Mouse (Mus musculus) mature B cell (primary cell): ENCODE measurements around the gene Slc11a2.
"Not testable (repeated sequence)": the region's sequence is repeated elsewhere in the genome, so short reads cannot be mapped to it uniquely, and the experiment has no call there.

Experiments used
- in situ Hi-C: fragments of 300-500 bp; cut with MboI; formaldehyde crosslinking; loops from 2 replicates; pipeline ENCODE4 v1.14.3; 2019

Slc11a2 gene

GRCm38 (mm10) chr15:100403318-100404000 lies 21.4 kb downstream of the Slc11a2 start:
- in situ Hi-C loops = no loop called here

DNA sequence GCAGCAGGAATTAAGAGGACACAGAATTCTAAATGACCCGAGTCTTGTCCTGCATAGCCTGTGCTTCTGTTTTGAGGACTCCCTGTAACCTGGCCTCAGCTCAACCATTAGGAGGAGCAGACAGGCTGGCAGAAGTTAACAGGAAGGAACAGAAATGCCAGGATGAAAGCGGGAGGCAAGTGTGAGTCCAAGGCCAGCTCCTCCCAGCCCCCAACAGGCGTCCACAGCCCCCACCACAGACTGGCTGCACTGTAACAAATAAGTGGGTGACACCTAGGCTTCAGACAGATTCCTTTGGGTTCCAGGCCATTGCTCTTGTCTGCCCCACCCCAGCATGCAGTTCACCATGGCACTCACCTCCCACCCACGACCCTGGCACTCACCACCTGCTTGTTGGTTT lies 22.1 kb downstream of the Slc11a2 start:
- in situ Hi-C loops = no loop called here

- in situ Hi-C loops = no loop called here
These were observed 22.5 kb downstream of the Slc11a2 start for GRCm38 (mm10) chr15:100402347-100402746.

DNA sequence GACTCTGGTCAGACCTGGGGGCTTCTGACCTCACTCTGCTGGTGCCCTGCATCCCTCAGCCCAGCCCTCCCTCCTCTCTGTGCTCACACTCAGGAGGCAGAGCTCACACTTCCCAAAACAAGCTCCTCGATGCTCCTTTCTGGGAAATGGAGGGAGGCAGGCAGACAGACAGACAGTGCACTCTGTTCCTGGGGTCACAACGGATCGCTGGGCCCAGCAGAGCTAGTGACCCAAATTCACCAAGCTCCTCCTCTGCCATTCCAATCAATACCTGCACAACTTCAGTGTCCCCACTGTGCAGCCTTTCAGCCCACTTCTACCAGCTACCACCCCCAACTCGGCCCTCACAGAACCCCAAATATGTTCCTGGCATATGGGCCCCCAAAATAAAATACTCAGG lies 23.1 kb downstream of the Slc11a2 start:
- in situ Hi-C loops = no loop called here

- in situ Hi-C loops = no loop called here
These were observed 24.2 kb downstream of the Slc11a2 start for GRCm38 (mm10) chr15:100400592-100401250.

DNA sequence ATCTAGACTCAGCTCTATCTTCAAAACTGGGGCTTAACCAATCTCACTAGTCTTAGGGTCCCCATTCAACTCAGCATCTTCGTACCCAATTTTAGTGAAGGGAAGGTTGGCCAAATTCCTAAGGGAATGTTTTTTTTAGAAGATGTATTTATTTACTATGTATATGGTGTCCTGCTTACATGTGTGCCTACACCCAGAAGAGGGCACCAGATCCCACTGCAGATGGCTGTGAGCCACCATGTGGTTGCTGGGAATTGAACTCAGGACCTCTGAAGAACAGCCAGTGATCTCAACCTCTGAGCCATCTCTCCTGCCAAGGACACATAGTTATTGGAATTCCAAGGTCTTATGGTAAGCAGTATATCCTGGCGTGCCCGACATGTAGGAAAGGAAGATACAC lies 29.3 kb downstream of the Slc11a2 start:
- in situ Hi-C loops = no loop called here

- in situ Hi-C loops = no loop called here
These were observed 31.9 kb downstream of the Slc11a2 start for GRCm38 (mm10) chr15:100393016-100393415.

- in situ Hi-C loops = no loop called here
These were observed 33.3 kb downstream of the Slc11a2 start for GRCm38 (mm10) chr15:100391599-100391998.

- in situ Hi-C loops = no loop called here
These were observed 33.8 kb downstream of the Slc11a2 start for GRCm38 (mm10) chr15:100391066-100391465.

GRCm38 (mm10) chr15:100388886-100389285 lies 36.0 kb downstream of the Slc11a2 start:
- in situ Hi-C loops = no loop called here

GRCm38 (mm10) chr15:100388224-100388835 lies 36.5 kb downstream of the Slc11a2 start:
- in situ Hi-C loops = no loop called here

- in situ Hi-C loops = no loop called here
These were observed 37.2 kb downstream of the Slc11a2 start for GRCm38 (mm10) chr15:100387544-100388223.

DNA sequence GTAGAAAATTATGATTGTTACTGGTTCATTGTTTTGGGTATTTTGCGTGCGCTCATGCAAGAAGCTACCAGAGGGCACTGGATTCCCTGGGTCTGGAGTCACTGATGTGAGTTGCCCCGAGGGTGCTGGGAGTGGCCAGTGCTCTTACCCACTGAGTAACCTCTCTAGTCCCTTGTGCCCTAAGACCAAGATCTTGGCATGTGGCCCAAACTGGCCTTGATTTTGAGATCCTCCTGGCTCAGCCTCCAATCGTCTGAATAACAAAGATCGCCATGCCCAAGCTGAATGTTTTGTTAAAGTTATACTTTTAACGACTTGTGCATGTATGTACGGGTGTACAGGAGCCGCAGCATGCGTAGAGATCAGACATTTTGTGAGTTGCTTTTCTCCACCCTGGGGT lies 39.2 kb downstream of the Slc11a2 start:
- in situ Hi-C loops = no loop called here

- in situ Hi-C loops = no loop called here
These were observed 44.8 kb downstream of the Slc11a2 start for GRCm38 (mm10) chr15:100380104-100380503.

GRCm38 (mm10) chr15:100379658-100380057 lies 45.2 kb downstream of the Slc11a2 start:
- in situ Hi-C loops = no loop called here

DNA sequence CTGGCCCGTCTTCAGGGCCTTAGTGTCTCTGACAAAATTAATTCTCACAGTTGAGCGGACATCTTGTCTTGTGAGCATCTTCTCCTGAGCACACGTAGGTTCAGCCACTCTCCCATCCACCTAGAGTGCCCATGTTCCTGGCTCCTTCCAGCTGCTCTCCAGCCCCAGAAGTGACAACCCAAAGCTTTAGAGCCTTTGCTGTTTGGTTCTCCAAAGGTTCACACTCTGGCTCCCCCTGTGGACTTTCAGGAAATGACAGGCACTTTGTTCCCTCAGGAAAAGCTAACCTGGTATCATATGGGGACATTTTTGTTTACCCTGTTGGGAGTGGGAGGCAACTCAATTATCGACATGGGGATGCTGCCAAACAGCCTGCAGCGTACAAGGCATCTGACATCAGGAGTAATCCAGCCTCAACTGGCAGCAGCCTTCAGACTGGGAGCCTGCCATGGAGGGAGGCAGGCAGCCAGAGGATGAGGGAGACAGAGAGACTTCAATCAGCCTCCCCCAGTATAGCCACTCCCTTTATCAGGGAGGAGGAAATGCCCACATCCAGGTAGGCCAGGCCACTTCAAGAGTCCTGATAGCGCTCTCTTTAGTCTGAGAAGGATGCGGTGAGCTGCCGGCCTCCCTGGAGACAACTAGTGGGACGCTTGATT lies 46.9 kb downstream of the Slc11a2 start:
- in situ Hi-C loops = not testable (repeated sequence)

DNA sequence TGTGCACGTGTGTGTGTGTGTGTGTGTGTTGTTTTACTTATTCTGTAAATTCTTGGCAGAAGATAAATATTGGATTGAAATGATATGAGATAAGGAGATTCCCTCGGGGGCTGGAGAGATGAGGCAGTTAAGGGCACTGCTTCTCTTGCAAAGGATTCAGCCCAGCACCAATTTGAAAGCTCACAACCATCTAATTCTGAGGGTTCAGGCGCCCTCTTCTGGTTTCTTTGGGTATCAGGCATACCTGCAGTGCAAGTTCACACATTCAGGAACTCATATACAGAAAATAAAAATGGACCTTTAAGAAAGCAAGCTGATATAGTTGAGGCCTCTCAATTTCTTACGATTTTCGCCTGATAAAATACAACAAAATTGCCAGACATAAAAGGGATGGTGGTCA lies 49.8 kb downstream of the Slc11a2 start:
- in situ Hi-C loops = no loop called here

DNA sequence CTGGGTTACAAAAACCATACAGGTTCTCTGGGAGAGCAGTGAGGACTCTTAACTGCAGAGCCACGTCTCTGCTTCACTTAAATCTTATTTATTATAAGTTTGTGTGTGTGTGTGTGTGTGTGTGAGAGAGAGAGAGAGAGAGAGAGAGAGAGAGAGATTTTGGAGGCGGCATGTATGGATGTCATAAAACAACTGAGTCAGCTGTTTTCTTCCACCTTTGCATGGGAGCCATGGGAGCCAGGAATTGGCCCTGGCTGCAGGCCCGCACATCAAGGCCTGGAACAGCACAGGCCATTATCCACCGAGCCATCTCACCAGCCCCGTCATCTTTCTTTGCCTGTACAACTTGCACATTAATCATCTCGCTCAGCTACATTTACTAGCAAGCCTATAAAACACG lies 57.8 kb downstream of the Slc11a2 start:
- in situ Hi-C loops = no loop called here

GRCm38 (mm10) chr15:100365967-100366366 lies 58.9 kb downstream of the Slc11a2 start:
- in situ Hi-C loops = not testable (repeated sequence)

DNA sequence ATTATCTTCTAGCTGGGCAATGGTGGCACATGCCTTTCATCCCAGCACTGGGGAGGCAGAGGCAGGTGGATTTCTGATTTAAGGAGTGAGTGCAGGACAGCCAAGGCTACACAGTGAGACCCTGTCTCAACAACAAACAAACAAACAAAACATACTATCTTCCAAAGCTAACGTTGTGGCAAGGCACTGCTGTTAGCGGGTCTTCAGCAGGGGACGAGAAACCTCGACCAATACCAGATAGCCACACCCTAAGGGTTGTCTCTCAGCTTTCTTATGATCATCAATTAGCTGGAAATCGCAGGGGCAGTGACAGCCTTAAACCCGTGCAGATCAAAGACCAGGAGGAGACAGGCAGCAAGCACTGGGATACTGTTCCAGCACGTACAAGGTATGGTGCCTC lies 60.6 kb downstream of the Slc11a2 start, which contains the start of gene Higd1c:
Gene Higd1c (plus strand): TSS at position 301 of the 400 bp plus-strand sequence.
- in situ Hi-C loops = no loop called here

DNA sequence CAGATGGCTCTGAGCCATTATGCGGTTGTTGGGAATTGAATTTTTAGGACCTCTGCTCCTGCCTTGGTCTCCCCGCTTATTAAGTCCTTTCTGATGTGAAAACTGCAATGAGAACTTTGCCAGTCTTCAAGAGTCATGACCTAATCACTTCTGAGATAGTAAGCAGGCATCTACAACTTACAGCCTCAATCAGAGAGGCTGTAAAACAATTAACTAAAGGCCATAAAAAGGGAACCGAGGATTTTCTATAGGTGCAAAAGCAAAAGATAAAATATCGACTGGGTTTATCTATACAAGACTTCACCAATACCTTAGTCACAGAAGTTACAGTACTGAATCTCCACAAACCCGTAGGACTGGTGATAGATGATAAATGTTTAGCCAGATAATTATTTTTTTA lies 69.0 kb downstream of the Slc11a2 start:
- in situ Hi-C loops = no loop called here

DNA sequence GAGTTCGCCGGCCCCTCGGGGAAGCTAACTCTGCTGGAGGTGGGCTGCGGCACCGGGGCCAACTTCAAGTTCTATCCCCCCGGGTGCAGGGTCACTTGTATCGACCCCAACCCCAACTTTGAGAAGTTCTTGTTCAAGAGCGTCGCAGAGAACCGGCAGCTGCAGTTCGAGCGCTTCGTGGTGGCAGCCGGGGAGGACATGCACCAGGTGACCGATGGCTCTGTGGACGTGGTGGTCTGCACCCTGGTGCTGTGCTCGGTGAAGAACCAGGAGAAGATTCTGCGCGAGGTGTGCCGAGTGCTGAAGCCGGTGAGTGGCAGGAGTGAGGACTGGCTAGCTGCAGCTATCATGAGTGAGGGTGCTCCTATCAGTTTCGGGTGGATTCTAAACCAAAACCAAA lies 71.5 kb downstream of the Slc11a2 start:
- in situ Hi-C loops = not testable (repeated sequence)
